Mouse (Mus musculus) 3134 (cell line): ENCODE measurements around the gene Icos.

Source experiments
- DNase-seq: peaks from one replicate; pipeline ENCODE4 v3.0.0-alpha.2; 2011; ENCODE audit warnings: low spot score; ENCODE audit not compliant: insufficient read length; ENCODE audit errors: extremely low read depth

Icos gene

GRCm38 (mm10) chr1:60961080-60961479, 16.6 kb upstream of the Icos start:
- no peak for DNase-seq

- DNase-seq, result no peak
These were observed 15.6 kb upstream of the Icos start for GRCm38 (mm10) chr1:60962095-60962494.

DNA sequence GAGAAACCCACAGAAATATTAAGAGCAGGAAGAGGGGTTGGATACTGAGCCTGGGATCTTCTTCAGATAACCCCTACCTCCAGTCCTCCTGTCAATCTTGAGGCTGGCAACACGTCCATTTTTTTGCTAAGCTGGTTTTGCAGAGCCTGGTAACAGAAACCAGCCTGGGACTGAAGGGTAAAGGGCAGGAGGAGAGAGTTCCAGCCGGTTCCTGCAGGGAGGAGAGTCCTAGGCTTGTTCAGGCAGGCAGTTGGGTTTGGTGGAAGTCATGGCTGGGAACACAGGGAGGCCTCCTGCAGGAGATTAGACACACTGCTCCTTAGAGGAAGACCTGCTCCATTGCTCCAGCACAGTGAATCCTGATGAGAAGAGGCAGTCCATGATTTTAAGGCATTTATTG, 10.2 kb upstream of the Icos start:
- DNase-seq, result no peak

DNA sequence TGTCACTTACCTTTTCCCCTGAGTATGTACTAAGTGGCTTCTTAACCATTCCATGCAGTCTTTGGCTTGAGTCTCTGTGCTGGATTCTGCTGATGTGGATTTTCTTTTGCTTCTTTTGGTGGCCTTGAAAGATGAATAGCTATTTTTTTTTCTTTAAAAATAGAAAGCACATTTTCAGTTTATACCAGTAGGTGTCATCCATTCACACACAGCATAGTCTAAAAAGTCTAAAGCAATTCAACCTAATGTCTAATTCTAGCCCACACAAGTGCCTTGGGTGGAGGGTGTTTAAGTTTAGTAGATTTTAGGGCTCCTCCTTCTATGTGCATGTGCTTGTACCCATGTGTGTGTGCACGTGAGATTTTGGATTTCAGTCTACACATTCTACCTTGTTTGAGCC, 6.9 kb upstream of the Icos start:
- DNase-seq, result no peak

DNA sequence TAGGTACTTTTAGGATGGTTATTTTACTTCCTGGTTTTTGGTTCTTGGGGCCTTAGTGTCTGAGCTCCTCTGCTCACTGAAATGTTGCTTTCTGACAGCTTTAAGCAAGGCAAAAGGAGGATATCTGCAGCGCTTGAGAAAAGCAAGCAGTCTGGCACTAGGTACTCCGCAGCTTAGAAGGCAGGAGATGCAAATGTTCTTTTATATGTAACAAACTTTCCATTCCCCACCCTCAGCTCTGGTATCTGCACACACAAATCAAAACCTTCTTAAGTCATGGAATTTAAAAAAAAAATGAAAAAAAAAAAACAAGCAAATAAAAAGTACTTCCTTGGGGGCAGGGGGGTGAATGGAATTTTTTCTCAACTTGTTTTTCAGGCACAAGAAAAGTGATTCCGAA, 3.5 kb upstream of the Icos start:
- no peak for DNase-seq

DNA sequence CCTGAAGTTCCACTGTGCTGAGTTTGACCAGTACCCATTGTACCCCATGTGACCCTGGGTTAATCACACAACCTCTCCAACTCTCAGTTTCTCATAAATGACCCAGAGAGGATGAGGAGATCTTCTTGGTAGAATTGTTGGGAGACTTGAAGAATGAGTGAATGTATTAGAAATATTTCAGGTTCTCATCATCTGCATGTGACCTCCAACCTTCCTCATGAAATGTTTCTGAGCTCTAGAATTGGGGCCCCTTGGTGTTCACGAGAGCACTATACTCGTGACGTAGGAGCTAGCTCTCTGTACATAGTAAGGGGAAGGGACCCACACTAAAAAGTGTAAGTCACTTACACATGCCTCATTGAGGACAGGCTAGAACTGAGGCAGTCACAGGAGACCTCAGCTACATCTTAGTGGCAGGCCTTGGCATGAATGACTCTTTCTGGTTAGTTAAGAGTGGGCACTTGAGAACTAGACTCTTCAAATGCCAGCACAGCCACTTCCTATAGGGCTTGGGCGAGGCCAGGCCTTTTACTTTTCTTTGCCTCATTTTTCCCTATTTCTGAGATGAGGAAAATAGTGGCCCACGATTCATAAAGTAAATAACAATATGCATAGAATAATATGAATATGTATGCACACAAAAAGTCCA, 2.0 kb upstream of the Icos start:
- DNase-seq, result no peak

DNA sequence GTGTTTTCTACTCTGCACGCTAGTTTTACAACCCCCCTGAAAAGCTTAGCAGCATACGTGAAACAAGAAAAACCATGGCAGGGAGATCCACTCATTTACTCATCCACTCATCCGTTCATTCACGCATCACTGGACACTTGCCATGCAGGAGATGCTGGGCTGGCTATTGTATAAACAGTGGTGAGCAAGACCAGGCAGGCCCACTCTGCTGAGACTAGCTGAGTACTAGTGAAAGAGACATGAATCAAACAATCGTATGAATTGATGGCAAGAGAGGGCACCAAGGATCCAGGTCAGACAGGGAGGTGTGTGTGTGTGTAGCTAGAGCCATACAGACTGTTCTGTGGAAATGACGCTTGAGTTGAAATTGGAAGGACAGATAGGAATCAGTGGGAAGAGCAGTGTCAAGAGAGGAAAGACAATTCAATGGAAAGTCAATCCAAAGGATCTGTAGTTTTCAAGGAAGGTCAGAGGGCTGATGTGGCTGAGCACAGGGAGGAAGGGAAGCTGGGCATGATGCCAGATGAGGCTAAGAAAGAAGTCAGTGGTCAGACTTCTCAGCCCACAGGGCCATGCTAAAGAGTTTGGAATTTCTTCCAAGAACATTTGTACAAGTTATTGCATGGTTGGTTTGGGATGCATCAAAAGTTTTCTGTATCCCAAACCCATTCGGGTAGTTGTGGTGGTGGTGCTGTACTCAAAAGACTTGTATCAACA, 1.6 kb downstream of the Icos start:
- no peak for DNase-seq

DNA sequence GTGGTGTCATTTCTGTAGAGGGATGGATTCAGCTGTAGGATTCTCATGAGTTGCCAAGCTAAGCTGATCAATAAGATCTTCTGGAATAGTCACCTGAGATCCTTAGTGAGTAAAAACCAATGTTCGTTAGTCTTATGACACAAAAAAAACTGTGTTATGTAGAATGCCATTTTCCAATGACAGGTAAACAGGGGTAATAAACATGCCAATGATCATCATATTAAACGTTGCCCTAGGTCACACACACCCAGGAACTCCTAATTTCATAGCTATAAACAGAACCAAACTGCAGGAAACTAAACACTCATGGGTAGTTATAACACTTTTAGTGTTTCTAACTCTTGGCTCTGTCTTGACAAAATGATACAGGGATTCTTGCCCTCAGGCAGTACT, 2.1 kb downstream of the Icos start:
- no peak for DNase-seq

DNA sequence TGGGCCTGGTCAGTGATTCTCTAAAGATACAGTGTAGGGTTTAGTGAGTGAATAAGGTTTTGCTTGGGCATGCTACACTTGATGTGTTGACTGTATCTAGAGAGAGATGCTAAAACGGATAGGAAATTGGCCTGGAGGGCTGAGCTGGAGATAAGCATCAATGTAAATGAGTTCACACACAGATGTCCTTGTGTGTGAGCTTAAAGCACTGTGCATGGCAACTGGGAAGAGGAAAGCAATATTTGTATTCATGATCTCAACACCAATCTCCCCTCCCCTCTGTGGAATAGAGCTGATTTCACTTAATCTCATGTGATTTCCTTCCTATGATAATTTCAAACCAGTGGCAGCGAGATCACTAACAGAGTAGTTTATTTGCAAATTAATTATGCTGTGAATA, 7.3 kb downstream of the Icos start:
- no peak for DNase-seq

GRCm38 (mm10) chr1:60986141-60986540, 8.4 kb downstream of the Icos start:
- DNase-seq, result no peak

DNA sequence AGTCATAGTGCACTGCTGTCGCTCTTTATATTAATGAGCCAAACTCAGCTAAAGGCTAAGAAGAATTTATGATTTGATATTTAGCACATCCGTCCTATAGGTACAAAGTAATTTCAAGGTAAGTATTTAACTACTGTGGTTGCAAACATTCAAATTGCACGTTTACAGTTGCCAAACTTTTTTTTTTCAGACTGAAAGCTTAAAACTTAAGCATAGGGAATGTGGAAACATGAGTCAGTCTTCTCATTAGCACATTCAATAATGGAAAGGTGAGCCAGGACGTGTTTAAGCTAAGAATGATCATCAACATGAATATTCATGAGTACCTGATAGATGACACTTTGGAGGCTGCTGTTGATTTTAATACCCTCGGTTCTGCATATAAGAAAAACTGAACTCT, 11.4 kb downstream of the Icos start:
- DNase-seq, result no peak

GRCm38 (mm10) chr1:60990305-60990704, 12.6 kb downstream of the Icos start:
- no peak for DNase-seq

- no peak for DNase-seq
These were observed 20.4 kb downstream of the Icos start for GRCm38 (mm10) chr1:60998008-60998557.

DNA sequence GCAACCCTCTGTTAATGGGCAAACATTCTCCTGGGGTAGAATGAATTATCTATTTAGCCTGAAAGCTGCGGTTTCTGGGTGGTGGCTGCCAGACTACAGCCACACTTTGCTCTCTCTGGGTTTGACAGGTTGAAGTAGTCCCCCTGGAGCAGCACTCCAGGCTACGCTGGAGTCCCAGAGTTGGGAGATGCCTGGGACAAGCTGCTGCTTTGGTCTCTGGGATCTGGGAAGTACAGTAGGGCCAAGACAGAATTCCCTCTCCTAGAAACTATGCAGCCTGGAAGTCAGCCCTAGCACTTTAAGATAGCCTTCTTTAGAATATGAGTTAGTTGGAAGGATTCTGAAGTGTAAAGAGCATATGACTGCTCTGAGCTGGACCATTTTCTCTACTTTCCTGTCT, 21.0 kb downstream of the Icos start:
- no peak for DNase-seq

DNA sequence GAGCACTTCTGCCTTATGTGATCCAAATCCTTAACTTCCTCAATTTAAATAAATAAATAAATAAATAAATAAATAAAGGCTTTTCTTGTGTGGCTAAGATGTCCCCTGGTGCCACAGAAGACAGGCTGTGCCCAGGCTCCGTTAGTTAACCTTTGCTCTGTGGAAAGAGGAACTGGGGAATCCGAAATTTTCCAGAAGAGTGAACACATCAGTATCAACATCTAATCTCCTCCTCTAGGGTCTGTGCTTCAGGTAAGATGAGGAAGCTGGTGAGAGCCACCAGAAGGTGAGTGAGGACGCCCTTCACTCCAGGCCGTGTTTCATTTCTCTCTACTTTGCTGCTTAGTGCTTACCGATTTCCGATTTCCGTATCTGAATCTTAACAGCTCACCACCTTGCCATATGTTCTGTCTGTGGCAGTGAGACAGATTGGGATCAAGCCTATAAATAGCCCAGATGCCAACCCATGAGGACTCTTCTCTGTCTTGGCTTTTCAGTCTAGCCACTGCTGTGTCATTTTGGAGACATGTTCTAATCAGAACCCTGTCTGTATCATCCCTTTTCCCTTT, 24.1 kb downstream of the Icos start:
- no peak for DNase-seq

DNA sequence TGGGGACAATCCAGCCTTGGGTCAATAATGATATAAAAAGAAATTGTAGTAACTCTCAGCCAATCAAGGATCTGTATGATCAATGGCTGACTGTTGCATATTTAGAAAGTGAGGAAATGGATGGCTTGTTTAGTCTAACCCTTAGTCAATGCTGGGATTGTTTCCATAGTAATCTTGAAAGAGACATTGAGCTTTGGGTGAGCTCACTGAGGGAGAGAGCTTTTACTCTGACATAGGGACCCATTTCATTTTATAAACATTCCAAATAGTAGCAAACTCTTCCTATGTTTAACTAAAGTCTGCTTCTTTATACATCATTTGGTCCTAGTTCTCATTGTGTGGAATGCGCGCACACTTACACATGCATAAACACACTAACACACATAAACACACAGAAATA, 28.5 kb downstream of the Icos start:
- no peak for DNase-seq

DNA sequence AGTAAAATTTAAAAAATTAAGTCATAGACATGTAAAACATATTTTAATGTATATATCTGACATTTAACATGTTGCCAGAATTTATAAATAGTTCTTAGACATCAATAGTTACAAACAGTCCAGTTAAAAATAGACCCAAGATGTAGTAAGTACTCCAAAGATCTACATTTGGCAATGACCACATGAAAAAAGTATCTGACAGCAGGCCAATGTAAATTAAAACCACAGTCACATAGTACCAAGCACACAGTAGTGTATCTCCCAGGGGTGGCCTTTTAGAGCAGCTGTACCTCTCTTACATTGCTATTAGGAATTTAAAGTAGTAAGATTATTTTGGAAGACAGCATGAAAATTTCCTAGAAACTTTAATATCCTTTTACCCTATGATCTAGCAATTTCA, 29.8 kb downstream of the Icos start:
- DNase-seq, result no peak

GRCm38 (mm10) chr1:61016578-61017118, 38.9 kb downstream of the Icos start:
- DNase-seq, result no peak

GRCm38 (mm10) chr1:61026712-61027111, 49.0 kb downstream of the Icos start:
- no peak for DNase-seq

DNA sequence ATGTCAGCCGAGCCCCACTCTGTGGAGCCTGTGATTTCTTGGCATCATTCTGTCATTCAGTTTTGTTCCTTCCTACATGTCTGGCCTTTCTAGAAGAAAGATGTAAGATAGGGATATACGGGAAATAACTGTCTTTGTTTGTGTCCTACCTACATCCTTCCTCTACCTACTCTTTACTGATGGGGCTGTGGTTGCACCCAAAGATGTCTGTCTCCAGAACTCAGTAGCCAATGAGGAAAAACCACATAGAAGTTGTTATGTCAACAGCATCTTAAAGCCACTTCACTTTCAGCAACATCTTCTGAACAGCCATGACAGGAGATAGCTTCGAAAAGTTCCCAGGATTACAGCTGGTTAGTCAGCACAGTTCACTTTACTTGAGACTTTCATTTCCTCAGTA, 49.8 kb downstream of the Icos start:
- DNase-seq, result no peak

- no peak for DNase-seq
These were observed 52.2 kb downstream of the Icos start for GRCm38 (mm10) chr1:61029919-61030318.

DNA sequence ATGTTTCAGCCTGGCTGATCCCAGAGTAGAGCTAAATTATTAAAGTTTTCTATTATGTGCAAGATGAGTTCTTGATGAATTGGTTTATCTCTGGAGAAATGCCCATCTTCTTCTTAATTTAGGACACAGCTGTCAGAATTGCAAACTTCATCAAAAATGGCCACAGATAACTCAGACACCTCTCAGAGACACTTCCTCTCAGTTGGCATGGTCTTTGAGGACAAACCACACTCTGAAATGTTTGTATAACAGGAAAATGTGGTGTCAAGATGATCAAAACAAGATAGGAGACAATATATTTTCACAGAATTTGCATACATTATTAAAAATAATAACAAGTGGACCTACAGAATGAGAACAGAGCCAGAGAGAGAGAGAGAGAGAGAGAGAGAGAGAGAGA, 52.8 kb downstream of the Icos start:
- no peak for DNase-seq
